Mouse (Mus musculus) cerebellum, postnatal 36 days (tissue): ENCODE results near the gene Cab39l.

Source experiments
- DNase-seq, 2 experiments: peaks; one replicate each; pipeline ENCODE4 v3.0.0; 2021 to 2022; ENCODE audit warnings: mixed read lengths in 2 of 2

Gene Cab39l

DNA sequence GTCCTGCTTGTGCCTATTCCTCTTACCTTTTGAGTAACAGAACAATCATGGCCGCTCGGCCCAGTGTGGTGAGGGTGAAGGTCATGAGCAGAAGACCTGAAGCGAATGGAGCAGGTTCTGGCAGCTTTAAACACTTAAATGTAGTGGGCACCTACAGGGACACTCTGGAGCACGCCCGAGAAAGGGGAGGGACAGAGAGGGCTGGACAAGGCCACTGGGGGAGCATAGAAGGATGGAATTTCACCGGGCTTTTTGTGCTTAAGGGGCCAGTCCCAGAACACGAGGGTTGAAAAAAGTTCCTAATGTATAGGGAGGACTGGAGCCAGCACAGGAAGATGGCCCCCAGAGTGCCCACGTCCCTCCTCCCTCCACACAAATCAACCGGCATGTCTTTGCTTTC is 193.2 kb downstream of the Cab39l start:
- no peak for DNase-seq
